Comparison of ENCODE assay signal across 14 mouse cellular contexts in genomic region chr8:35211506-35212452, GRCm38 (mm10).
DNase-seq lines count a peak whose midpoint lies in the region; ATAC-seq lines count a peak whose summit lies in the region.
"Had no signal": no experiment of that assay in that cellular context is flagged by ENCODE, and none has a peak within 500 bp of the region (broad histone marks: within the 10 kb centered on the region; RNA-seq: fewer than 3 reads in every experiment).

No protein-coding gene starts in this region.

- peak; percentile 91 for DNase-seq in heart, adult 11 months
- DNase-seq in heart, postnatal 14 days, result no peak
- DNase-seq in lung, postnatal 25 days (ENCODE audit: low spot score), result no peak
- DNase-seq in embryonic facial prominence, embryonic 11.5 days (ENCODE audit: low spot score), result peak; percentile 58
- peak; percentile 41 for DNase-seq in mesoderm, embryonic 11.5 days (ENCODE audit: low read depth, low spot score)
- no peak for DNase-seq in spleen, adult 18-20 months
- DNase-seq in thymus, postnatal 25 days, result no peak
- DNase-seq: cerebellum, adult 2 months; heart, postnatal 4 days; kidney, adult 18-20 months had no signal

- ATAC-seq in lung, embryonic 16.5 days (ENCODE audit: low read depth), result peak; percentile 67
- peak; percentile 34; the same call in 1 of the 2 replicates for ATAC-seq in embryonic facial prominence, embryonic 11.5 days (replicated peaks; ENCODE audit: insufficient number of reproducible peaks, low FRiP score, low TSS enrichment, low read depth)
- ATAC-seq: midbrain, embryonic 13.5 days had no signal

- no peak overlapping the region for H3K9ac ChIP-seq in lung, embryonic 16.5 days (ENCODE audit: low read length)
- H3K9ac ChIP-seq in embryonic facial prominence, embryonic 11.5 days (replicated peaks; ENCODE audit: low read length), result no peak overlapping the region
- H3K9ac ChIP-seq: liver, embryonic 14.5 days; midbrain, embryonic 13.5 days; neural tube, embryonic 13.5 days had no signal

- H3K9me3 ChIP-seq in lung, embryonic 16.5 days (ENCODE audit: control insufficient read depth, low read length), result no peaks in the 10 kb centered on the region
- no peaks in the 10 kb centered on the region for H3K9me3 ChIP-seq in embryonic facial prominence, embryonic 11.5 days (replicated peaks; ENCODE audit: control insufficient read depth, low read length)
- H3K9me3 ChIP-seq: midbrain, embryonic 13.5 days; neural tube, embryonic 13.5 days had no signal

- no peaks in the 10 kb centered on the region for H3K36me3 ChIP-seq in lung, embryonic 16.5 days (ENCODE audit: control insufficient read depth, insufficient read depth, low read length)
- H3K36me3 ChIP-seq in embryonic facial prominence, embryonic 11.5 days (replicated peaks; ENCODE audit: control insufficient read depth, insufficient read depth, low read depth, low read length), result no peaks in the 10 kb centered on the region
- H3K36me3 ChIP-seq: midbrain, embryonic 13.5 days; neural tube, embryonic 13.5 days had no signal

- H3K4me1 ChIP-seq in lung, embryonic 16.5 days (replicated peaks; ENCODE audit: control insufficient read depth, insufficient read depth, low read length), result peaks cover 7% of the 10 kb centered on the region; the same call in 1 of the 2 replicates
- H3K4me1 ChIP-seq in embryonic facial prominence, embryonic 11.5 days (ENCODE audit: control insufficient read depth, insufficient read depth, low read length), result no peaks in the 10 kb centered on the region
- H3K4me1 ChIP-seq: neural tube, embryonic 13.5 days had no signal

- no peak overlapping the region for H3K4me3 ChIP-seq in lung, embryonic 16.5 days (ENCODE audit: low read length)
- H3K4me3 ChIP-seq in embryonic facial prominence, embryonic 11.5 days (ENCODE audit: low read depth, low read length), result no peak overlapping the region
- H3K4me3 ChIP-seq: midbrain, embryonic 13.5 days; neural tube, embryonic 13.5 days had no signal

- H3K27ac ChIP-seq in lung, embryonic 16.5 days (ENCODE audit: low read length), result peak overlapping the region; percentile 47; the same call in 1 of the 2 replicates
- H3K27ac ChIP-seq in embryonic facial prominence, embryonic 11.5 days (replicated peaks; ENCODE audit: low read depth, low read length), result no peak overlapping the region
- H3K27ac ChIP-seq: liver, embryonic 14.5 days; midbrain, embryonic 13.5 days; neural tube, embryonic 13.5 days had no signal

- H3K27me3 ChIP-seq in lung, embryonic 16.5 days (ENCODE audit: control insufficient read depth, insufficient read depth, low read depth, low read length), result no peaks in the 10 kb centered on the region
- no peaks in the 10 kb centered on the region for H3K27me3 ChIP-seq in embryonic facial prominence, embryonic 11.5 days (ENCODE audit: control insufficient read depth, insufficient read depth, low read length)
- H3K27me3 ChIP-seq: midbrain, embryonic 13.5 days; neural tube, embryonic 13.5 days had no signal

- intact Hi-C loops in heart, postnatal 14 days (cut with DNase I), result no loop called here

- 47% methylated on average over 10 of the region's 10 CpGs for WGBS in lung, embryonic 16.5 days
- WGBS in embryonic facial prominence, embryonic 11.5 days, result 44% methylated on average over 10 of the region's 10 CpGs

- H3K4me2 ChIP-seq in lung, embryonic 16.5 days (ENCODE audit: low read depth, low read length), result no peak overlapping the region
- H3K4me2 ChIP-seq in embryonic facial prominence, embryonic 11.5 days (ENCODE audit: low read depth, low read length), result no peak overlapping the region
- H3K4me2 ChIP-seq: midbrain, embryonic 13.5 days; neural tube, embryonic 13.5 days had no signal

Comparison
In these comparisons a context has a peak if more than half of its experiments do, and no peak if none do; other contexts are left out.
1. DNase-seq: peak in heart, adult 11 months (single experiment), embryonic facial prominence, embryonic 11.5 days (single experiment) and mesoderm, embryonic 11.5 days (single experiment); none in heart, postnatal 14 days (0 of 2), lung, postnatal 25 days (single experiment), spleen, adult 18-20 months (0 of 2) and thymus, postnatal 25 days (single experiment).